Mouse (Mus musculus): ENCODE results near the gene Wnt10a. TPM values are rescaled to one million over a fixed set of nuclear protein-coding genes. Genes with fewer than 3 reads are reported as not detected.
A peak's percentile ranks its signal among the peaks of the same experiment; 100 is the strongest.

The Wnt10a gene
- polyA plus RNA-seq, 1 experiment from 2014 or later, result 0.35 TPM

DNA sequence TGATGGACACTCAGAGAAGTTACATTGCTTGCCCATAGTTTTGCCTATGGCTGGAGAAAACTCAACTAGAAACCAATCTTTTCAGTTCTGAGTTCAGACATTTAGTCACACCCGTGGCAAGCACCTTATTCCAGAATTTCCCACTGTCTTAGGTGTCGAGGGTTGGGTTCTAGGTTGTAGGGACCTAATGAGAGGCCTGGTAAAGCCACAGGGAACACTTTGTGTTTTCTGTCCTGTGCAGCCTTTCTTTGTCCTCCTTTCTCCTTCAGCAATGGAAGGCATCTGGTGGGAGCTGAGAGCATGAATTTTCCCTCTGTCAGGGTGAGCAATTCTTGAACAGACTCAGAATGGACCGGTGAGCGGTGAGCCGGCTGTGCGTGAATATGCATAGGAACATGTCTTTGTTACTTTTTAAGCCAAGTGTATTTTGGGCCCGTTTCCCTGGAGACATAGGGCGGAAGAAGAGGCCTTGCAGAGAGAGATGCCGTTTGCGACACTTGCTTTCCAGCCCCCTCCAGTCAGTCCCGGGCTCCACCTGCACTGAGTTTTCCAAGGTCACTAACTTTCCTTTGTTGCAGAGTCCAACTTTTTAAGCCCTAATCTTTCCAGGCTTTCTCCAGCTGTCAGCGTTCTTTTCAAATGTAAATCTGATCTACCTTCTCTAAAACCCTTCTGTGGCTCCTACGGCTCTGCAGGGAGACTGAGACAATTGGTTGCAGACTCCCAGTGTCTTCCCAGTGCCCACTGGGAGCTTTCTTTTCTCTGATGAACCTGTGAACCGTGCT, 33.4 kb downstream of the Wnt10a start:
- Histone ChIP-seq H3K9ac (replicated peaks) (no peak overlapping the region), H3K36me3 (no peaks in the 10 kb centered on the region), H3K27me3 (no peaks in the 10 kb centered on the region), H3K4me1 (replicated peaks) (peaks cover 13% of the 10 kb centered on the region), H3K27ac (peak overlapping the region; percentile 65), H3K4me3 (replicated peaks) (no peak overlapping the region), H3K4me2 (replicated peaks) (peak overlapping the region; percentile 4; the same call in 1 of the 2 replicates), H3K9me3 (no peaks in the 10 kb centered on the region)
- peak; percentile 65 for ATAC-seq
- WGBS, result 3% methylated on average over 14 of the region's 14 CpGs

- no peak overlapping the region for H3K4me2 ChIP-seq (replicated peaks)
- ATAC-seq, result no peak
- no peaks in the 10 kb centered on the region for H3K36me3 ChIP-seq
- 85% methylated on average over 9 of the region's 9 CpGs for WGBS
- no peaks in the 10 kb centered on the region for H3K27me3 ChIP-seq
- peaks cover 6% of the 10 kb centered on the region for H3K4me1 ChIP-seq (replicated peaks)
- H3K9ac ChIP-seq (replicated peaks), result no peak overlapping the region
- no peak overlapping the region for H3K4me3 ChIP-seq (replicated peaks)
- no peaks in the 10 kb centered on the region for H3K9me3 ChIP-seq
- no peak overlapping the region for H3K27ac ChIP-seq
Observed at GRCm38 (mm10) chr1:74830061-74830460, 38.7 kb downstream of the Wnt10a start.

- Histone ChIP-seq H3K9ac (replicated peaks) (no peak overlapping the region), H3K4me1 (replicated peaks) (no peaks in the 10 kb centered on the region), H3K36me3 (no peaks in the 10 kb centered on the region), H3K4me2 (replicated peaks) (no peak overlapping the region), H3K4me3 (replicated peaks) (no peak overlapping the region), H3K9me3 (no peaks in the 10 kb centered on the region), H3K27ac (no peak overlapping the region), H3K27me3 (no peaks in the 10 kb centered on the region)
- ATAC-seq, result no peak
- 84% methylated on average over 3 of the region's 3 CpGs for WGBS
Observed at GRCm38 (mm10) chr1:74833255-74833654, 41.9 kb downstream of the Wnt10a start.

GRCm38 (mm10) chr1:74843090-74843489, 51.8 kb downstream of the Wnt10a start:
- peaks cover 5% of the 10 kb centered on the region; the same call in 1 of the 2 replicates for H3K27me3 ChIP-seq
- no peaks in the 10 kb centered on the region for H3K36me3 ChIP-seq
- H3K4me2 ChIP-seq (replicated peaks), result no peak overlapping the region
- no peak overlapping the region for H3K9ac ChIP-seq (replicated peaks)
- WGBS, result 84% methylated on average over 5 of the region's 5 CpGs
- H3K4me1 ChIP-seq (replicated peaks), result no peaks in the 10 kb centered on the region
- H3K4me3 ChIP-seq (replicated peaks), result no peak overlapping the region
- ATAC-seq, result no peak
- H3K9me3 ChIP-seq, result no peaks in the 10 kb centered on the region
- no peak overlapping the region for H3K27ac ChIP-seq

- H3K4me2 ChIP-seq (replicated peaks), result no peak overlapping the region
- no peak overlapping the region for H3K4me3 ChIP-seq (replicated peaks)
- no peak overlapping the region for H3K27ac ChIP-seq
- H3K4me1 ChIP-seq (replicated peaks), result peaks cover 14% of the 10 kb centered on the region
- no peaks in the 10 kb centered on the region for H3K9me3 ChIP-seq
- H3K9ac ChIP-seq (replicated peaks), result no peak overlapping the region
- no peak for ATAC-seq
- WGBS, result 65% methylated on average over 9 of the region's 9 CpGs
- H3K27me3 ChIP-seq, result peaks cover 5% of the 10 kb centered on the region; the same call in 1 of the 2 replicates
- no peaks in the 10 kb centered on the region for H3K36me3 ChIP-seq
Observed at GRCm38 (mm10) chr1:74846341-74846740, 55.0 kb downstream of the Wnt10a start.

- Histone ChIP-seq H3K27ac (no peak overlapping the region), H3K4me2 (replicated peaks) (no peak overlapping the region), H3K9ac (replicated peaks) (no peak overlapping the region), H3K27me3 (no peaks in the 10 kb centered on the region), H3K36me3 (no peaks in the 10 kb centered on the region), H3K9me3 (no peaks in the 10 kb centered on the region), H3K4me1 (replicated peaks) (peaks cover 35% of the 10 kb centered on the region), H3K4me3 (replicated peaks) (no peak overlapping the region)
- whole genome bisulfite sequencing, result 51% methylated on average over 5 of the region's 5 CpGs
- no peak for ATAC-seq
Observed at GRCm38 (mm10) chr1:74848946-74849345, 57.6 kb downstream of the Wnt10a start.

GRCm38 (mm10) chr1:74850251-74850650, 58.9 kb downstream of the Wnt10a start:
- H3K9ac ChIP-seq (replicated peaks), result no peak overlapping the region
- H3K27me3 ChIP-seq, result no peaks in the 10 kb centered on the region
- 23% methylated on average over 6 of the region's 6 CpGs for WGBS
- H3K4me3 ChIP-seq (replicated peaks), result no peak overlapping the region
- ATAC-seq, result no peak
- H3K4me1 ChIP-seq (replicated peaks), result peaks cover 41% of the 10 kb centered on the region
- no peaks in the 10 kb centered on the region for H3K36me3 ChIP-seq
- no peaks in the 10 kb centered on the region for H3K9me3 ChIP-seq
- H3K27ac ChIP-seq, result peak overlapping the region; percentile 84; the same call in 1 of the 2 replicates
- no peak overlapping the region for H3K4me2 ChIP-seq (replicated peaks)

- peak; percentile 25; the same call in 1 of the 2 replicates for ATAC-seq
- Histone ChIP-seq H3K4me1 (replicated peaks) (peaks cover 43% of the 10 kb centered on the region), H3K36me3 (no peaks in the 10 kb centered on the region), H3K27ac (peak overlapping the region; percentile 84), H3K9me3 (no peaks in the 10 kb centered on the region), H3K27me3 (no peaks in the 10 kb centered on the region), H3K4me3 (replicated peaks) (no peak overlapping the region), H3K4me2 (replicated peaks) (peak overlapping the region; percentile 20; the same call in 1 of the 2 replicates), H3K9ac (replicated peaks) (peak overlapping the region; percentile 41; the same call in 1 of the 2 replicates)
- whole genome bisulfite sequencing, result 13% methylated on average over 6 of the region's 6 CpGs
Observed at GRCm38 (mm10) chr1:74851001-74851775, 59.9 kb downstream of the Wnt10a start.

Other genes starting within 250 kb of the Wnt10a start
- 2.2 and 2.9 TPM in 2 replicates for gene Plcd4, start 248.6 kb upstream of the Wnt10a start, polyA plus RNA-seq (2015; fragmentation: Nextera tagmentation; extraction: Ambion mirVana)
- 32.2 and 33.4 TPM in 2 replicates for gene Usp37, start 247.2 kb upstream of the Wnt10a start, polyA plus RNA-seq (2015; fragmentation: Nextera tagmentation; extraction: Ambion mirVana)
- 7.9 and 9.0 TPM in 2 replicates for gene Zfp142, start 203.3 kb upstream of the Wnt10a start, polyA plus RNA-seq (2015; fragmentation: Nextera tagmentation; extraction: Ambion mirVana)
- gene Bcs1l, start 203.2 kb upstream of the Wnt10a start, polyA plus RNA-seq (2015; fragmentation: Nextera tagmentation; extraction: Ambion mirVana), result 21.1 and 24.4 TPM in 2 replicates
- 42.9 and 49.3 TPM in 2 replicates for gene Rnf25, start 190.1 kb upstream of the Wnt10a start, polyA plus RNA-seq (2015; fragmentation: Nextera tagmentation; extraction: Ambion mirVana)
- gene Stk36, start 190.1 kb upstream of the Wnt10a start, polyA plus RNA-seq (2015; fragmentation: Nextera tagmentation; extraction: Ambion mirVana), result 25.8 and 26.4 TPM in 2 replicates
- gene Ttll4, start 129.8 kb upstream of the Wnt10a start, polyA plus RNA-seq (2015; fragmentation: Nextera tagmentation; extraction: Ambion mirVana), result 16.0 and 18.2 TPM in 2 replicates
- 2.9 and 3.3 TPM in 2 replicates for gene Cyp27a1, start 77.9 kb upstream of the Wnt10a start, polyA plus RNA-seq (2015; fragmentation: Nextera tagmentation; extraction: Ambion mirVana)
- 0.08 TPM in 1 of 2 replicates, not detected in the other for gene Prkag3, start 42.3 kb upstream of the Wnt10a start, polyA plus RNA-seq (2015; fragmentation: Nextera tagmentation; extraction: Ambion mirVana)
- 2.4 and 2.5 TPM in 2 replicates for gene Wnt6, start 19.6 kb upstream of the Wnt10a start, polyA plus RNA-seq (2015; fragmentation: Nextera tagmentation; extraction: Ambion mirVana)
- 4.8 and 7.1 TPM in 2 replicates for gene Cdk5r2, start 63.4 kb downstream of the Wnt10a start, polyA plus RNA-seq (2015; fragmentation: Nextera tagmentation; extraction: Ambion mirVana)
- 1.8 and 5.1 TPM in 2 replicates for gene Fev, start 93.9 kb downstream of the Wnt10a start, polyA plus RNA-seq (2015; fragmentation: Nextera tagmentation; extraction: Ambion mirVana)
- gene Cryba2, start 101.6 kb downstream of the Wnt10a start, polyA plus RNA-seq (2015; fragmentation: Nextera tagmentation; extraction: Ambion mirVana), result 0.64 and 1.9 TPM in 2 replicates
- 0.24 and 0.42 TPM in 2 replicates for gene Cfap65, start 144.1 kb downstream of the Wnt10a start, polyA plus RNA-seq (2015; fragmentation: Nextera tagmentation; extraction: Ambion mirVana)
- 0.13 and 0.26 TPM in 2 replicates for gene Ihh, start 160.2 kb downstream of the Wnt10a start, polyA plus RNA-seq (2015; fragmentation: Nextera tagmentation; extraction: Ambion mirVana)

Data from midbrain, embryonic 13.5 days (tissue).